Mouse (Mus musculus): ENCODE measurements around the gene Dedd. TPM values are rescaled to one million over a fixed set of nuclear protein-coding genes. Genes with fewer than 3 reads are reported as not detected.

Gene Dedd
- 40.4 and 45.4 TPM in 2 replicates for polyA plus RNA-seq (2014; fragmentation: Nextera tagmentation; extraction: Ambion mirVana)

DNA sequence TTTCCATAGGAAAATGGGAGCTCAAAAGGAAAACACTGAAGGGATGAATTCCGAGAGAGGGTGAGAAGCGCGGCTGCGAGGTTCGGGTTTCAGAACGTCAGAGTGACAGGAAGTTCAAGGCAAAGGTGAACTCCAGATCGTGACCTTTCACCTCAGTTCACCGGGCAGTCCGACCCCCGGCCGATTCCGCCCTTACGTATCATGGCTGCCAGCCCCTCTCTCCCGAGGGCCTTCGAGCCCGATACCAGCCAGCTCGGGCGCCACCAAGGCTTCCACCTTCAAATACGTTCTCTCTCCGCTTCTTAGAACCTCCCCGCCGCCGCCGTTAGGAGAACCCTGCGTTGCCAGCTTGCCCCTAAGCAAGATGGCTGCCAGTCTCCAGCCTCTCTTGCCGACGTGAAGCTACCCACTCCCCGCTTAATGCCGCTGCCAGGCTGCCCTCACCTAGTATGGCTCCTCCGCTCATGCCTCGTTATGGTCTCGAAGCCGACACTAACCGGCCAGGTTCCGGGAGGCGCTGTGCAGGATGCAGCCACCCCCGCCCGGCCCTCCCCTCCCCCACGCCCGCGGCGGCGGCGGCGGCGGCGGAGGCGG lies at the start of gene Dedd:
TSS of gene Dedd (plus strand) at position 307 of the 594 bp plus-strand sequence.
- ATAC-seq (replicated peaks; ENCODE audit: insufficient number of reproducible peaks, low FRiP score, low TSS enrichment): peak; percentile 84
- Histone ChIP-seq H3K36me3 (ENCODE audit: control insufficient read depth, insufficient read depth, low read length) (peaks cover 3% of the 10 kb centered on the region; the same call in 1 of the 2 replicates), H3K9ac (ENCODE audit: low read depth, low read length) (peak within 1 kb of the TSS; percentile 85), H3K4me2 (peak within 1 kb of the TSS; percentile 97), H3K4me3 (ENCODE audit: low read depth, low read length) (peak within 1 kb of the TSS; percentile 68), H3K4me1 (ENCODE audit: control insufficient read depth, insufficient read depth, low read length) (peaks cover 19% of the 10 kb centered on the region), H3K27me3 (ENCODE audit: control insufficient read depth, insufficient read depth, low read length) (no peaks in the 10 kb centered on the region), H3K27ac (ENCODE audit: low read depth, low read length) (peak within 1 kb of the TSS; percentile 97), H3K9me3 (replicated peaks; ENCODE audit: control insufficient read depth, low read length) (no peaks in the 10 kb centered on the region)
- WGBS (ENCODE audit: insufficient replicate concordance): under 1% methylated on average over 47 of the region's 48 CpGs

DNA sequence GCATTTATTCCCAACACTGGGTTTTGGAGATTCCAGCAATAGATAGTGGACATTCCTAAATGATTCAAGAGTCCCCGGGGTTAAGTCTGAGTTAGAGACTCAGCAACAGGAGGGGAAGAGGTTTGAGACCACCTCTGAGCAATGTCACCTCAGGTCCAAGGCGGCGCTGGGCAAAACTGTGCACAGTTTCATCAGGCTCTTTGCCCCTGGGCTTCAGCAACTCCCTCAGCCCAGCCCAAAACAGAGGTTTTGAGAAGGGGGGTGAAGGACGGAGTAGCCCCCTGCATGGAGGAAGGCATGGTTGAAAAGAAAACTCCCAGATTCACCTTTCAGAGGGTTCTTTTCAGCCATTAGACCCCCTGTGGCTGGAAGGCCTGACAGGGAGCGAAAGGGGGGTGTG lies 49.2 kb upstream of the Dedd start:
- 60% methylated on average over 5 of the region's 5 CpGs for whole genome bisulfite sequencing (ENCODE audit: insufficient replicate concordance)

DNA sequence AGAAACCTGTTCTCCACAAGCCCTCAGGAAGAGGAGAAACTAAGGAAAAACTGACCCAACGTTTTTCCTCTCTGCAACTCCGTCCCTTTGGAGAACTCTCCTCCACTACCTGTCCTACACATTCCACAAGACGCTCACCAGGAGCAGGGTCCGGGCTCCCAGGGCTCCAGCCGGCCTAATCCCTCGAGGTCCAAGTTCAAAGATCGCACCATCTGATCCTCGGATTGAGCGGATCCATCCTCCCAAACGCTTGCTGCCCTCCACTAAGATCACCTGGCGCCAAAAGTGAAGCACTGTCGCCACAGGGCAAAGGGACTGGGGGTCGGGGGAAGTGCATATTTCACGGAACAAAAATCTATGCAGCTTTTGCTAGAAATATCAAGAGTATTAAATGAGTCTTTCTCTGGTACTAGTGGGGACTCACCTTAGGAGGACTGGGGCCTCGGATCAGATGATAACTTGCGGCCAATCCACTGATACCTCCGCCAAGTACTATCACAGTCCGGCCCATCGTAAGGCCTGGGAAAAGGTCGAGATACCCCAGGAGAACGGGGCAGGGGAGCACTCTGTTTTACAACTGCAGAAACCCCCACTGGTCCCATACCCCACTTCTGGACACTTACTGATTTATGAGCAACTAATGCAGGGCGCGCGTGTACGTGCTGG lies 48.6 kb upstream of the Dedd start:
- no peaks in the 10 kb centered on the region for H3K27me3 ChIP-seq (ENCODE audit: control insufficient read depth, insufficient read depth, low read length)
- peak overlapping the region; percentile 83 for H3K4me2 ChIP-seq
- peaks cover 18% of the 10 kb centered on the region for H3K36me3 ChIP-seq (ENCODE audit: control insufficient read depth, insufficient read depth, low read length)
- peak; percentile 2; the same call in 1 of the 2 replicates for ATAC-seq (replicated peaks; ENCODE audit: insufficient number of reproducible peaks, low FRiP score, low TSS enrichment)
- H3K4me3 ChIP-seq (ENCODE audit: low read depth, low read length): peak overlapping the region; percentile 54
- no peaks in the 10 kb centered on the region for H3K9me3 ChIP-seq (replicated peaks; ENCODE audit: control insufficient read depth, low read length)
- WGBS (ENCODE audit: insufficient replicate concordance): 1% methylated on average over 25 of the region's 25 CpGs
- H3K4me1 ChIP-seq (ENCODE audit: control insufficient read depth, insufficient read depth, low read length): peaks cover 6% of the 10 kb centered on the region; the same call in 1 of the 2 replicates
- H3K9ac ChIP-seq (ENCODE audit: low read depth, low read length): peak overlapping the region; percentile 66
- H3K27ac ChIP-seq (ENCODE audit: low read depth, low read length): peak overlapping the region; percentile 60

More for the DNA sequence above, 49.2 kb upstream of the Dedd start:
- Histone ChIP-seq H3K36me3 (ENCODE audit: control insufficient read depth, insufficient read depth, low read length) (peaks cover 23% of the 10 kb centered on the region), H3K4me2 (peak overlapping the region; percentile 83), H3K27me3 (ENCODE audit: control insufficient read depth, insufficient read depth, low read length) (no peaks in the 10 kb centered on the region), H3K9me3 (replicated peaks; ENCODE audit: control insufficient read depth, low read length) (no peaks in the 10 kb centered on the region), H3K9ac (ENCODE audit: low read depth, low read length) (peak overlapping the region; percentile 66), H3K4me3 (ENCODE audit: low read depth, low read length) (peak overlapping the region; percentile 54), H3K27ac (ENCODE audit: low read depth, low read length) (peak overlapping the region; percentile 60; the same call in 1 of the 2 replicates), H3K4me1 (ENCODE audit: control insufficient read depth, insufficient read depth, low read length) (peaks cover 6% of the 10 kb centered on the region; the same call in 1 of the 2 replicates)
- ATAC-seq (replicated peaks; ENCODE audit: insufficient number of reproducible peaks, low FRiP score, low TSS enrichment): no peak

DNA sequence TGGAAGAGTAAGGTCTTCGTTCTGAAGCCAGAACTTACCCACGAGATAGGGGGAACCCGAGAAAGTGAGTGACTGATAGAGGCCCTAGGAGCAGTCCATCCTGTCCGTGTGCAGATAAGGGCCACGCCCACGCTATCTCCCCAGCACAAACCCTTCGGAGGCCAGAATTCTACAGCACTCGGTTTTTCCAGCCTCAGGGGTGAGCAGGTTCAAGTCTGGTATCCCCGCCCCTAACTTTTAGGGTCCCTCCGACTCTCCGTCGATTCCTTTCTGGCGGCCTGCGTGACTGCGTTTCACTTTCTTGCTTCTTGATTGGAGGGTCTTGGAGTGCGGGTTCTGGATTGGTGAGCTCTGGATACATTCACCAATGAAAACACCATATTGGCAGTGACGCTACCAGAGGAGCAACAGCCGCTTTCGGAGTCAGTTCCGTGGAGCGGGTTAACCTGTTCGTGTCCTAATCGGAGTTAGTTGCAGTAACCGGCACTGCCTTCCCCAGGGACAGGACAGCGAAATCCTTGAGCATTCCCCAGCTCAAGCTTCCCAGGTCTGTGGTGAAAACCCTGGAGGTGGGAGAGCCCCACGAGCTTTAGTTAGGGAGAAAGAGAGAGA lies 47.9 kb upstream of the Dedd start, which contains the start of gene Ppox:
TSS of gene Ppox (minus strand) at position 271 of the 612 bp plus-strand sequence.
- peak within 1 kb of the TSS; percentile 54 for H3K4me3 ChIP-seq (ENCODE audit: low read depth, low read length)
- H3K9me3 ChIP-seq (replicated peaks; ENCODE audit: control insufficient read depth, low read length): no peaks in the 10 kb centered on the region
- peaks cover 6% of the 10 kb centered on the region; the same call in 1 of the 2 replicates for H3K4me1 ChIP-seq (ENCODE audit: control insufficient read depth, insufficient read depth, low read length)
- H3K27ac ChIP-seq (ENCODE audit: low read depth, low read length): peak within 1 kb of the TSS; percentile 93
- H3K9ac ChIP-seq (ENCODE audit: low read depth, low read length): peak within 1 kb of the TSS; percentile 84
- peaks cover 16% of the 10 kb centered on the region for H3K36me3 ChIP-seq (ENCODE audit: control insufficient read depth, insufficient read depth, low read length)
- peak within 1 kb of the TSS; percentile 83 for H3K4me2 ChIP-seq
- no peaks in the 10 kb centered on the region for H3K27me3 ChIP-seq (ENCODE audit: control insufficient read depth, insufficient read depth, low read length)
- ATAC-seq (replicated peaks; ENCODE audit: insufficient number of reproducible peaks, low FRiP score, low TSS enrichment): peak; percentile 95
- under 1% methylated on average over 26 of the region's 26 CpGs for WGBS (ENCODE audit: insufficient replicate concordance)

DNA sequence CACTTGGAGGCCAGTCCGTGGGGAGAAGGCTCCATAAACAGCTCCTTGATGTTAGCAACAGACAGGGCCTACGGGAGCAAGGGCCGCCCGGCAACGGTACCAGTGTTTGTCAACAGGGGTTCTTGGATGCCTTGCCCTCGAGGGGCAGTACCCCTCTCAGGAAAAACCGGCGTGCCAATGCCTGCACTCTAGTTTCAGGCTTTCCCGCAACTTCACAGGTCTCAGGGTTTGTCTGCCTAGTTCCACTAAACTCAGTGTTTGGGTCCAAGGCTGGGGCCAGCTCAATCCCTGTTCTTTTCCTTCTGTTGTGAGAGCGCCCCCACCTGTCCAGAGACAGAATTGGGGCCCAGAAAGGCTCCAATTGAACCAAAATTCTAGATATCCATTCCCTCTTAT lies 47.4 kb upstream of the Dedd start:
- peak overlapping the region; percentile 83 for H3K4me2 ChIP-seq
- H3K9me3 ChIP-seq (replicated peaks; ENCODE audit: control insufficient read depth, low read length): no peaks in the 10 kb centered on the region
- H3K36me3 ChIP-seq (ENCODE audit: control insufficient read depth, insufficient read depth, low read length): peaks cover 13% of the 10 kb centered on the region; the same call in 1 of the 2 replicates

DNA sequence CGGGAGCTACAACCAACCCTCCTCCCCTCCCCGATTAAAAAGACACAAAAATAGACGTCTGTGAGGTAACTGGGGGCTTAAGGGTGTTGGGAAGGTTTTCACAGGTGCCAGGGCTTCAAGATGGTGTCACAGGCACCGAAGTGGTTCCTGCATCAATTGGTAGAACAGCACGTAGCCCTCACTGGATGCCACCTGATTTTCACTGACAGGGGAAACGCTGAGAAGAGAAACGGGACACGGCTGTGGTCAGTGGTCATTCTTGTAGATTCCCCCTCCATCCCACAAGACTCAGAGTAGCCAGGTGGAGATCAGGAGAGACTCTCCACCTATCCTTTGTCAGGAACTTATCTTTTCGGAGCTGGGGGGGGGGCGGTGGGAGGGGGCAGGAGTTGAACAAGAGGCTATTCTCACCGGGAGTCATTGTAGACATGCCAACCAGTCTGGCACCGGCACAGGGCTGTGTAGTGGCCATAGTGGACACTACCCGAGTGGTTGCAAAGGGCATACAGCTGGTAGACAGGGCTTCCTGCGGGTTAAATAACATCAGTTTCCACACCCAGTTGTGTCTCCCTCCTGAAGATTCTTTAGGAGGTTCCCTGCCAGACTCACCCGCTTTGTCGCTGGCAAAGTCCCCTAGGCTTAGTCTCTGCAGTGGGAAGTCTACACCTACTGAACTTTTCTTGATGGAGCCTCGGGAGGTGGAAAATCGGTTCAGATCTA lies 46.7 kb upstream of the Dedd start:
- ATAC-seq (replicated peaks; ENCODE audit: insufficient number of reproducible peaks, low FRiP score, low TSS enrichment): no peak
- Histone ChIP-seq H3K9me3 (replicated peaks; ENCODE audit: control insufficient read depth, low read length) (no peaks in the 10 kb centered on the region), H3K4me2 (peak overlapping the region; percentile 83), H3K36me3 (ENCODE audit: control insufficient read depth, insufficient read depth, low read length) (peaks cover 13% of the 10 kb centered on the region; the same call in 1 of the 2 replicates), H3K4me3 (ENCODE audit: low read depth, low read length) (peak overlapping the region; percentile 54), H3K4me1 (ENCODE audit: control insufficient read depth, insufficient read depth, low read length) (peaks cover 11% of the 10 kb centered on the region), H3K27ac (ENCODE audit: low read depth, low read length) (peak overlapping the region; percentile 93), H3K9ac (ENCODE audit: low read depth, low read length) (peak overlapping the region; percentile 47; the same call in 1 of the 2 replicates), H3K27me3 (ENCODE audit: control insufficient read depth, insufficient read depth, low read length) (no peaks in the 10 kb centered on the region)
- 75% methylated on average over 18 of the region's 18 CpGs for WGBS (ENCODE audit: insufficient replicate concordance)

More for the DNA sequence above, 47.4 kb upstream of the Dedd start:
- Histone ChIP-seq H3K27ac (ENCODE audit: low read depth, low read length) (peak overlapping the region; percentile 93), H3K9ac (ENCODE audit: low read depth, low read length) (peak overlapping the region; percentile 84), H3K4me3 (ENCODE audit: low read depth, low read length) (peak overlapping the region; percentile 54), H3K27me3 (ENCODE audit: control insufficient read depth, insufficient read depth, low read length) (no peaks in the 10 kb centered on the region), H3K4me1 (ENCODE audit: control insufficient read depth, insufficient read depth, low read length) (peaks cover 7% of the 10 kb centered on the region)
- ATAC-seq (replicated peaks; ENCODE audit: insufficient number of reproducible peaks, low FRiP score, low TSS enrichment): peak; percentile 46
- whole genome bisulfite sequencing (ENCODE audit: insufficient replicate concordance): 0% methylated on average over 10 of the region's 10 CpGs

DNA sequence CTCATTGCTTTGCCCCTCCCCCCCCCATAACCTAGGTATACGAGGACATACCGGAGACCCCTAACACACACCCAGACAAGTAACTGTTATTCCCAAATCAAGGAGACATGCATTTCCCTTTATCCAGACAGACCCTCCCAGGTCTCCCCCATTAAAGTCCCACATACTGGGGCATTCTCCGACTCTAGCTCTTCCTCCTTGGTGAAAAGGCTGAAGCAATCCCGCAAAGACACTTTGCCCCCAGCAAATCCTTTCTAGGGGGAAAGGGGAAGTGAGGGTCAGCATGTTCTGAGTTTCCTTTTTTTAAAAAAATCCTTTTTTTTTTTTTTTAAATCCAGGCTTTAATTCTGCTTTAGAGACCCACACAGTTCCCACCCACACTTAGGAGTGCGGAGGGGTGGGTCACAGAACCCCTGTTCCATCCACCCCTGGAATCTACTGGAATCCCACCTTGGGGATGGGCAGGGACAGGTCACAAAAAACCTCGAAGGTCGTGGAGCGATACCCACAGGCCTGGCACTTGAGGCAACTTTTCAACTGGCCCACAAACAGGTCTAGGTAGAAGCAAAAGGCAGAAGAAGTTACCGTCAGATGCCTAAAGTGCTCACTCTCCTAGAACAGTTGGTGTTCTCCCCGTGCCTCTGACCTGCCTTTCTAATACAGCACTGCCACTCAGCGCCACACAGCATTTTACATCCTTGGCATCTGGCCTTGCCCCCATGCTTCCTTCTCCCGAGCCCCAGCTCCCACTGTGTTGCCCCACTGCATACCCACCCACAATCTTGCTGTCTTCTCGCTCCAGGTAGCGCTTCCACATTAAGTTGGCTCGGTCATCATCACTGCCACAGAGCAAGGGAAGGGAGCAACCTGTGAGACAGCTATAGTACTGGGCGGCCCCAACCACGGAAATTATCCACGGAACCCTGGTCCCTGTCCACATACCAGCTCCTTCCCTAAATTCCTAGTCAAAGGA lies 45.5 kb upstream of the Dedd start:
- Histone ChIP-seq H3K36me3 (ENCODE audit: control insufficient read depth, insufficient read depth, low read length) (0 out of 2 replicates have a peak, but pooled peaks cover 7% of the 10 kb centered on the region), H3K4me1 (ENCODE audit: control insufficient read depth, insufficient read depth, low read length) (peaks cover 17% of the 10 kb centered on the region), H3K9me3 (replicated peaks; ENCODE audit: control insufficient read depth, low read length) (no peaks in the 10 kb centered on the region), H3K27ac (ENCODE audit: low read depth, low read length) (no peak overlapping the region), H3K9ac (ENCODE audit: low read depth, low read length) (no peak overlapping the region), H3K4me3 (ENCODE audit: low read depth, low read length) (no peak overlapping the region), H3K27me3 (ENCODE audit: control insufficient read depth, insufficient read depth, low read length) (no peaks in the 10 kb centered on the region), H3K4me2 (no peak overlapping the region)
- 90% methylated on average over 18 of the region's 18 CpGs for WGBS (ENCODE audit: insufficient replicate concordance)
- no peak for ATAC-seq (replicated peaks; ENCODE audit: insufficient number of reproducible peaks, low FRiP score, low TSS enrichment)
